Mouse (Mus musculus) T-cell, adult 2 months (primary cell): ENCODE measurements around the gene Ldlrad3.

ENCODE experiments used
- DNase-seq: peaks from one replicate; pipeline ENCODE4 v3.0.0; 2022; ENCODE audit warnings: low spot score

Ldlrad3 gene

DNA sequence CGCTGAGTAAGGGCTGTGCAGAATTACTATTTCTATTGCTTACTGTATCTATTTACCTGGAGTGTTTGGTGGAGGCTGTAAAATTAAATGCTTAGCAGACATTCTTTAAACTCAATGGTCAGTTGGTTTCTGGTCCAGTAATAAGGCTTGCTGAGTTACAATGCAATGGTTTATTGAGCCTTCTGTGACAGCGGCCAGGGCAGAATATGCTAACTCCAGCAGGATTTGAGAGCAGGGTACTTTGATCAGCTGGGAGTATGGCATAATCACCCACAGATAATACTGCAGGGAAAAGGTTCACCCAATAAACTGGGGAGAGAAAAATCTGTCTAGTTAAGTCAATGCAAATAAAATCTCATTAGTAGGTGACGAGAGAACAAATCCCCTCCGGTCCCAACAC is 220.2 kb downstream of the Ldlrad3 start:
- DNase-seq: no peak

DNA sequence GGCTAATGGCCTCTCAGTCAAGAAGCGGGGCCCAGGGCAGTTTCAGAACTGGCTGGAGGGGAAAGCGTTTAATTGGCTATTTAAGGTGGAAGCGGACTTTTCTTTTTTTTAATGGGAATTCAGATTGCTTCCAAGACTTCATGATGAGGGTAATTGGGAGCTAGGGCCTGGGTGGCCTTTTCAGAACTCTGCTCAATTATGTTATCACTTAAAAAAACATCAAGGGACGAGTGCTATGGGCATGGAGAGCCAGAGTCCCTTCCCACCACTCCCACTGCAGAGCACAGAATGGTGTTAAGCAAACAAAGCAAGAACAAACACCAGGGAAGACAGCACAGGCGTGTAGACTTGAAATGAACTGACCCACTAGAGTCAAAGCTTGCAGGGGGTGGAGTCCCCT is 220.7 kb downstream of the Ldlrad3 start:
- DNase-seq: no peak

DNA sequence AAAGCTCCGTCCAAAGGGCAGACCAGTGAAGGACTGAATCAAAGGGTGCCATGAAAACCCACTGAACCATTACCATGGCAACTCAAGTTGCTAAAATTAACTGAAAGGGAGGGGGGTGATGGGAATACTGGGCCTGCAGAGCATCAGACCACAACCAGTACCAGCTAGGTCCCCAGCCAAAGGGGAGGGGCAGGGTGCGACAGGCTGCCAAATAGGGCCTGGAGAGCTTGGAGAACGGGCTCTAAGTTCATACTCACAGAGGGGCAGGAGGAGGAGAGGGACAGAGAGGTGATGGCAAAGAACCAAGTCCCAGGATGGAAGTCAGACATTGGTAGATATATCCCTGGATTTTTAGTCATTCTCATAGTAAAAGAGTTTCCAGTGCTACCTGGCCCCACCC is 222.8 kb downstream of the Ldlrad3 start:
- DNase-seq: no peak

GRCm38 (mm10) chr2:101962349-101962748 is 223.8 kb downstream of the Ldlrad3 start:
- no peak for DNase-seq

GRCm38 (mm10) chr2:101961391-101961790 is 224.8 kb downstream of the Ldlrad3 start:
- DNase-seq: no peak

DNA sequence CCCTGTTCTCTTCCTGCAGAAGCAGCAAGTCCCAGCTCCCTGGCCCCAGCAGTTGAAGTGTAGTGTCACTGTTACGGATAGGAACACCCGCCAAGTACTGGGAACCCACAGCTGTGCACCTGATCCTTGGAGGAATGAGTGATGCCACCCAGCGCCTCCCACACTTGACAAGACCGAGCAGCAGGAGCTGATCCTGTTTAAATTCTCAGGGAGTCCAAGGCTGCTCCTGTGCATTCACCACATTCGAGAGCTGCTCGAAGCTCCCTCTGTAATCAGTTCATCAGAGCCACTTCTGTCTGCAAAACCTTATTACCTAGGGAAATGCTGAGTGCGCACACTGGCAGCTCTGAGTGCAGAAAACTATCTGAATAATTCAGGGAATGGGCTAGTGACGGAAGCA is 225.5 kb downstream of the Ldlrad3 start:
- no peak for DNase-seq

DNA sequence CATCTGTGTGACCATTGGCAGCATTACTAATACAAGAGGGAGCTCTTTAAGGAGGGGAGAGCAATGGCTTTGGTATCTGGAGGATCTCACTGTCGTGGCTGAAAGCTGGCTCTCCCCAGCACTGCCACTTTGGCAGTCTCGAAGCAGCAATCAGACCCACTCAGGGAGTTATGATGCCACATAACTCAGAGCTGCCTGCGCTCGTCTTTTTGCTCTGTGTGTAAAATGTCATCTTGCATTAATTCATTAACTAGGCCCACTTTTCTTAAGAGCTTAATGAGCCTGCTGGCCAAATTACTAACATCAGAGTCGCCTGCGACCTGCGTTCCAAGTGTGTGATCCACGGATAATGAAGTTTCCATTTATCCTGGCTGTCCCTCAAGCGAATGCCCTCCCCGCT is 230.1 kb downstream of the Ldlrad3 start:
- DNase-seq: no peak

GRCm38 (mm10) chr2:101952951-101953361 is 233.2 kb downstream of the Ldlrad3 start:
- no peak for DNase-seq

DNA sequence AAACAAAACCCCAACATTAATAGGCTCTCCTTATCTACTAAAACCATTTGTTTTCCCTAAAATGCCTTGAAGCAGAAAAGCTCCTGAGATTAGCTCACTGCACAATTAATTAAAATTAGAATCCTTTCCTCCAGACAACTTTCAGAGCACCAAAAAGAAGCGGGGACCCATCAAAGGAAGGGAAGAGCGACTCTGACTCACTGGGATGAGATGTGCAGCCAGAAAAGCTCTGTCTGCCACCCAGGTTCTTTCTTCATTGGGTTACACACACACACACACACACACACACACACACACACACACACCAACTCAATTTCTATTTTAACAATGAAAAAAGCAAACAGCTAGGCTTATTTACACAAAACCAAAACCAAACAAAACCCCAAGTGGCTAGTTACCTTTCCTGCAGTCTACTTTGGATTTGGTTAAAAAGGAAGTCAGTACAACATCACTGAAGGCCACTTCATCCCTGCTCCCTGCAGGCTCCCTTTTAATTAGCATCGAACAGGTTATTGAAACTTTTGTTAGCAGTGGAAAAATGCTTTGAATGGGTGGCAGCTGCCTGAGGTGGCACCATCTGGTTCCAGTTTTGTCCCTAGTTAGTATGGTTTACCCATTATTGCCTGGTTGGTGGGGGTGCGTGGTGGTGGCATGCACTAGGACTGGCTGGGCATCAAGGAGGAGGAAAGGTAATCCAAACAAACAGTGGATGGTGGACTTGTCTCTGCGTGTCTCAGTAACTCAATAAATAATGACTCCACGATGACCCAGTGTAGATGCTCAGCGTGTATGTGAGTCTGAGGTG is 235.3 kb downstream of the Ldlrad3 start:
- no peak for DNase-seq

- DNase-seq: no peak
These were observed 251.2 kb downstream of the Ldlrad3 start for GRCm38 (mm10) chr2:101935006-101935405.

DNA sequence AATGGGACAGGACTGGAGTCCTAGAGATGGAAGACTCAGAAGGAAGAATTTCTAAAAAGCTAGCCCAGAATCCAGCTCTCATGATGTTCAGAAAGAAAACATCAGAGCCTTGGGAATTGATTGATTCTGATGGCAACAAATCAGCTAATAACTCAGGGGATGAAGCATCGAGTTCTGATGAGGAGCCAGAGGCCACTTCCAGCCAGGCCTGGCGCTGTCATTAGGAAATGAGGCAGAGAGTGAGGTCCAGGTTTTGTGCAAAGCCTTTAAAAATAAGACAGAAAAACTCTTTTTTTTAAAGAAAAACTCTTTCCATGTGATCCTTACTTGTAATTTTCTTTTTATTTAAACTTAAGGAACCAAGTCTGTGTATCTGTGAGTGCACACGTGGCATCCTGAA is 252.9 kb downstream of the Ldlrad3 start:
- DNase-seq: no peak

- no peak for DNase-seq
These were observed 253.8 kb downstream of the Ldlrad3 start for GRCm38 (mm10) chr2:101932169-101932936.

GRCm38 (mm10) chr2:101925591-101926188 is 260.5 kb downstream of the Ldlrad3 start:
- no peak for DNase-seq

DNA sequence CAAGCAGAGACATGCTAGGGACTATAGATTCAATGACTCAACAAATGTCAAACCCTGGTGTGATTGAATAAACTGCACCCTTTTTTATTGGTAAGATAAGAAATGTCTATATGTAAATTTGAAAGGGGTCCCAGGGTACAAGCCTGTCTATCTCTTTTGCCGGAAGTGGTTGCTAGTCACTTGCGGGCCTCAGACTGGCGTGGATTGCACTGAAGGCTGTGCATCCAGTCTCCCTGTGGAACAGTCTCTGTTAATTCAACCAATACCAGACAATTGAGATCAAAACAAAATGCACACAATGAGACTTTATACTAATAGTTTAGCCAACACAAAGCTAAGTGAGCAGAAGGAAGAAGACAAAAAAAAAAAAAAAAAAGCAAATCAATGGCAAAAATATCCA is 261.0 kb downstream of the Ldlrad3 start:
- DNase-seq: no peak

- DNase-seq: no peak
These were observed 263.0 kb downstream of the Ldlrad3 start for GRCm38 (mm10) chr2:101923181-101923580.

DNA sequence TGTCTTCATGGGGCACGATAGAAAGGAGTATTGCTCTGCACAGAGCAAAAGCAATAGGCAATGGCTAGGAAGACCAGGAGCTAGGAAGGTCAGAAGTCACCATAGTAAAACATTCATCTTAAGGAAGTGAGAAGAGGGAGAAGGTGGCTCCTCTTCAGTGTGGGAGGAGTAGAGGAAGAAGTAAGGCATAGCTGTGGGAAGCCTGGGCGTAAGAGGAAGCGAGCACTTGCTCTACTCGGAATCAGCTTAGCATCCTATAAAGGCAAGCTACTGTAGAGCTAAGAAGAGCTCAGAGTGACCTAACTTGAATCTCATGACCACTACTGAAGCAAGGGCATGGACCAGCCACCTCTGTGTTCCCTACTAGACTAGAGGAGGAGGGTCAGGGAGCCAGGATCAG is 263.9 kb downstream of the Ldlrad3 start:
- no peak for DNase-seq

- DNase-seq: no peak
These were observed 266.0 kb downstream of the Ldlrad3 start for GRCm38 (mm10) chr2:101920136-101920554.

GRCm38 (mm10) chr2:101918518-101918917 is 267.7 kb downstream of the Ldlrad3 start:
- DNase-seq: no peak

DNA sequence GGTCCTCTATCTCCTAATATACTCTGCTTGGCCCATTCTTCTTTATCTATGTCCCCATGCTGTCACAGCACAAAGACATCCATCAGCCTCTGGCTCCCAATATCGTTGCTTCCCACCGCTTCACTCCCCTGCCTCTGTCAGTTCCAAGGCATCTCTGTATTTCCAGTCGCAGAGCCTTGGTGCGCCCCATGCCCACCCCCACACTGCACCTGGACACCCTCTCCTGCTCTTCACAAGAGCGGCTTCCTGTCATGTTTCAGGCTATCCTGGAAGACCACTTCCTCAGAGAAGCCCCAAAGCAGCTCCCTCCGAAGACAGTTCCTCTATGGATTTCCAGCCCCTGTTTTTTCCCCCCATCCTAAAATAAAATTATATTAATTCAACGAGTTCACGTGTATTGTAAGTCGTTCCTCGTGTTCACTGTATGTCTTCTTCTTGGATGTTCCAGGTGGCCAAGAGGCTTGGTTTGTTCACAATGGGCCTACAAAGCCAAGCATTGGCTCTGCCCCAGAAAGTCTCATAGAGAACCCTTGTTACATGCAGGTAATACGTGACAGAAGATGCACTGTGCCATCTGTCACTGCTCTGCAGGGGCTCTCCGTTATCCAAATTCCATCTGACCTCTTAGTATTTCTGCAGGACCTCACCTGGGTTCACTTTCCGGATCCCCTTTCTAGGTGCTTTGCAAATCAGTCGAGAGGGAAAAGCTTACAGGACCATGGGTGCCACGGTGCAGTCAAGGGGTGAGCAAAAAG is 276.7 kb downstream of the Ldlrad3 start:
- DNase-seq: no peak

DNA sequence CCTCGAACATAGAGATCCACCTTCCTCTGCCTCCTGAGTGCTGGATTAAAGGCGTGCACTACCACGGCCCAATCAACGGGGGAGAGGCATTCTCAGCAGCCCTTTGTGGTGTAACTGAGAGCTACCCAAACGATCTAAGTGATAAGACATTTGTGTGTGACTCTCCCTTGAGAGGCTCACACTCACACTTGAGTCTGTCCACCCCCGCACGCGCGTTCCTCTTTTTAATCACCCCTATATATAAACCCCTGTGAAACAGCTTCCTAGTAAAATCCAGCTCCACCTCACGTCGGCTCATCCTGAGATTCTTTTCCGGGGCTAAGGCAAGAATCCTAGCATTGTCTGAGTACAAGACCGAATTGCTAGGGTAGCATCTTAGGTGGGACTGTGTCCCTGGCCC is 277.4 kb downstream of the Ldlrad3 start:
- no peak for DNase-seq

- DNase-seq: no peak
These were observed 278.7 kb downstream of the Ldlrad3 start for GRCm38 (mm10) chr2:101907386-101908022.

GRCm38 (mm10) chr2:101906379-101906690 is 279.9 kb downstream of the Ldlrad3 start:
- DNase-seq: no peak
